Comparison of ENCODE assay signal across 29 mouse cellular contexts in the genomic region with DNA sequence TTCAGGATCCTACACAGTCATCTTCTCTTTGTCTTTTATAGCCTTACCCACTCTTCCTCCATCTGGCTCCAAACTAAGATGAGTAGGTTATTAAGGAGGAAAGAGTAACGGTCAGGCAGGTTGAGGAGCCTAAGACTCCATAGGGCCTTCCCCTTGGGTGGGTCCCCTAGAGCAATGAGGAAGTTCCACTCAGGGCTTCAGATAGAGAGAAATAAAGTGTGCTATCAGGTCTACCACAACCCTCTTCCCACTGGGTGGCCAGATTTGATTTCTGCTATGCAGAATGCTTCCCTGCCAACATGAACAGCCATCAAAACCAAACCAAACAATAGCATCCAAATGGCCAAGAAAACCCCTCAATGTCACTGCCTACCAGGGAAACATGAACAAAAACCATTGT. TPM values are rescaled to one million over a fixed set of nuclear protein-coding genes. Genes with fewer than 3 reads are reported as not detected.
DNase-seq lines count a peak whose midpoint lies in the region; ATAC-seq and TF ChIP-seq lines count a peak whose summit lies in the region.
"Had no signal": no experiment of that assay in that cellular context is flagged by ENCODE, and none has a peak within 500 bp of the region (broad histone marks: within the 10 kb centered on the region; RNA-seq: fewer than 3 reads in every experiment).

No protein-coding gene starts in this region.

- H3K36me3 ChIP-seq in MEL (ENCODE audit: control insufficient read depth in 1 of 2, insufficient read depth in 2 of 2, low read length in 2 of 2) = peaks cover 0 to 51% of the 10 kb centered on the region in 2 experiments; a peak in 2 of 4 replicates
- no peaks in the 10 kb centered on the region for H3K36me3 ChIP-seq in liver, embryonic 11.5 days (ENCODE audit: control insufficient read depth, insufficient read depth, low read length)
- H3K36me3 ChIP-seq in kidney, adult 2 months (ENCODE audit: control insufficient read depth, insufficient read depth, low read length) = no peaks in the 10 kb centered on the region
- H3K36me3 ChIP-seq: heart, embryonic 15.5 days; hindbrain, embryonic 15.5 days; kidney, embryonic 15.5 days; limb, embryonic 13.5 days; midbrain, embryonic 13.5 days; neural tube, embryonic 12.5 days had no signal

- no peak for TF ChIP-seq CTCF in MEL (IDR thresholded peaks at IDR 0.05 in 2 of 3, conservative IDR thresholded peaks at IDR 0.05 in 1 of 3; ENCODE audit: control insufficient read depth in 1 of 3, insufficient read depth in 1 of 3, low read depth in 2 of 3, low read length in 3 of 3, poor library complexity in 1 of 3, severe bottlenecking in 1 of 3)
- TF ChIP-seq CTCF in kidney, adult 2 months (conservative IDR thresholded peaks at IDR 0.05; ENCODE audit: insufficient read depth, insufficient read length, low read depth, low read length) = no peak

- H3K4me1 ChIP-seq in MEL (ENCODE audit: control insufficient read depth in 1 of 2, insufficient read depth in 2 of 2, low read length in 2 of 2) = peaks cover 0 to 46% of the 10 kb centered on the region in 2 experiments; a peak in 3 of 4 replicates
- peaks cover 23% of the 10 kb centered on the region for H3K4me1 ChIP-seq in liver, embryonic 11.5 days (replicated peaks; ENCODE audit: control insufficient read depth, insufficient read depth, low read length)
- H3K4me1 ChIP-seq in kidney, adult 2 months (ENCODE audit: control insufficient read depth, insufficient read depth, low read length) = no peaks in the 10 kb centered on the region
- H3K4me1 ChIP-seq: heart, embryonic 15.5 days; hindbrain, embryonic 15.5 days; midbrain, embryonic 13.5 days had no signal

- H3K9ac ChIP-seq in MEL (ENCODE audit: control insufficient read depth, low read depth, low read length, poor library complexity, severe bottlenecking) = no peak overlapping the region; the same call in 1 of the 2 replicates
- H3K9ac ChIP-seq in liver, embryonic 11.5 days (ENCODE audit: low read depth, low read length) = no peak overlapping the region
- H3K9ac ChIP-seq: forebrain, postnatal 0 days; heart, embryonic 15.5 days; hindbrain, embryonic 15.5 days; kidney, embryonic 15.5 days; limb, embryonic 13.5 days; midbrain, embryonic 13.5 days; neural tube, embryonic 12.5 days had no signal

- no peak for TF ChIP-seq RAD21 in MEL (IDR thresholded peaks at IDR 0.05; ENCODE audit: low read depth, low read length)

- peak; percentile 52 for DNase-seq in A20 (ENCODE audit: low read depth, low spot score)
- peak; percentile 85 for DNase-seq in MEL (ENCODE audit: low read depth, low spot score)
- DNase-seq in liver, embryonic 11.5 days (ENCODE audit: low spot score) = no peak
- DNase-seq in adrenal gland, adult 8-10 months = no peak
- no peak for DNase-seq in kidney, adult 2 months
- DNase-seq in thymus, postnatal 10 days (ENCODE audit: low spot score in 2 of 2) = no peak
- DNase-seq: adrenal gland, postnatal 36 days; cerebellum, adult 11 months; cerebellum, postnatal 10 days; forebrain, postnatal 0 days; heart, postnatal 4 days; layer of hippocampus, adult 9-11 months; lung, adult 18-20 months; lung, postnatal 10 days; right cerebral cortex, postnatal 4 days; thymus, adult 2 months had no signal

- no peak for TF ChIP-seq POLR2A in MEL (IDR thresholded peaks at IDR 0.05; ENCODE audit: control insufficient read depth in 1 of 2, insufficient read depth in 1 of 2, low read depth in 1 of 2, low read length in 2 of 2, poor library complexity in 1 of 2)
- TF ChIP-seq POLR2A in kidney, adult 2 months (IDR thresholded peaks at IDR 0.05; ENCODE audit: low read depth, low read length) = no peak

- H3K4me3 ChIP-seq in MEL (ENCODE audit: control insufficient read depth in 1 of 2, insufficient read depth in 1 of 2, low read depth in 2 of 2, low read length in 2 of 2) = no peak overlapping the region
- H3K4me3 ChIP-seq in liver, embryonic 11.5 days (ENCODE audit: low read depth, low read length) = no peak overlapping the region
- H3K4me3 ChIP-seq in kidney, adult 2 months (ENCODE audit: insufficient read depth, low read depth, low read length) = no peak overlapping the region
- H3K4me3 ChIP-seq: heart, embryonic 15.5 days; hindbrain, embryonic 15.5 days; kidney, embryonic 15.5 days; limb, embryonic 13.5 days; midbrain, embryonic 13.5 days; neural tube, embryonic 12.5 days had no signal

- TF ChIP-seq EP300 in MEL (IDR thresholded peaks at IDR 0.05; ENCODE audit: low read depth in 1 of 2, low read length in 2 of 2) = peak; percentile 94 to 96

- 58% methylated on average over 1 of the region's 1 CpGs for WGBS in liver, embryonic 11.5 days
- 83% methylated on average over 1 of the region's 1 CpGs for WGBS in kidney, adult 2 months

- ATAC-seq in liver, embryonic 11.5 days (replicated peaks; ENCODE audit: low FRiP score) = peak; percentile 48; the same call in 1 of the 2 replicates
- ATAC-seq in megakaryocyte progenitor cell, adult 5-6 weeks (replicated peaks; ENCODE audit: poor library complexity) = peak; percentile 58
- ATAC-seq: forebrain, postnatal 0 days; midbrain, embryonic 13.5 days had no signal

- no peaks in the 10 kb centered on the region for H3K79me2 ChIP-seq in MEL (ENCODE audit: control insufficient read depth, insufficient read depth, low read length, poor library complexity)

- H3K27ac ChIP-seq in MEL (ENCODE audit: control insufficient read depth, low read depth, low read length) = peak overlapping the region; percentile 32
- H3K27ac ChIP-seq in liver, embryonic 11.5 days (ENCODE audit: low read depth, low read length) = no peak overlapping the region
- H3K27ac ChIP-seq in kidney, adult 2 months (ENCODE audit: insufficient read depth, low read depth, low read length) = no peak overlapping the region
- H3K27ac ChIP-seq: heart, embryonic 15.5 days; hindbrain, embryonic 15.5 days; kidney, embryonic 15.5 days; limb, embryonic 13.5 days; midbrain, embryonic 13.5 days; neural tube, embryonic 12.5 days; stomach, postnatal 0 days had no signal

- H3K27me3 ChIP-seq in MEL (ENCODE audit: control insufficient read depth in 1 of 2, insufficient read depth in 2 of 2, low read length in 2 of 2) = no peaks in the 10 kb centered on the region
- no peaks in the 10 kb centered on the region for H3K27me3 ChIP-seq in liver, embryonic 11.5 days (replicated peaks; ENCODE audit: control insufficient read depth, insufficient read depth, low read length)
- H3K27me3 ChIP-seq in kidney, adult 2 months (replicated peaks; ENCODE audit: control insufficient read depth, insufficient read depth, low read length) = no peaks in the 10 kb centered on the region
- H3K27me3 ChIP-seq: heart, embryonic 15.5 days; hindbrain, embryonic 15.5 days; kidney, embryonic 15.5 days; limb, embryonic 13.5 days; midbrain, embryonic 13.5 days; neural tube, embryonic 12.5 days had no signal

- H3K4me2 ChIP-seq in liver, embryonic 11.5 days = no peak overlapping the region
- H3K4me2 ChIP-seq: heart, embryonic 15.5 days; hindbrain, embryonic 15.5 days; kidney, embryonic 15.5 days; limb, embryonic 13.5 days; midbrain, embryonic 13.5 days; neural tube, embryonic 12.5 days had no signal

- no peaks in the 10 kb centered on the region for H3K9me3 ChIP-seq in MEL (replicated peaks; ENCODE audit: insufficient read depth, low read length)
- H3K9me3 ChIP-seq in liver, embryonic 11.5 days (ENCODE audit: control insufficient read depth, low read length) = no peaks in the 10 kb centered on the region
- H3K9me3 ChIP-seq: heart, embryonic 15.5 days; hindbrain, embryonic 15.5 days; kidney, embryonic 15.5 days; limb, embryonic 13.5 days; midbrain, embryonic 13.5 days; neural tube, embryonic 12.5 days had no signal

RNA-seq across cellular contexts. Expression of gene Treml4, which starts 3.5 kb away (rescaled TPM):
- total RNA-seq in MEL (2012; rRNA removed) = 0.35 and 0.56 TPM in 2 replicates
- polyA plus RNA-seq in MEL (2012; ENCODE audit: insufficient read depth in 1 of 2, insufficient read length in 2 of 2, low read depth in 1 of 2, low replicate concordance in 2 of 2, missing spikeins in 1 of 2) = 1 to 10 TPM in 1 of 2 experiments, not detected in 1; 1.4 TPM
- polyA plus RNA-seq in liver, embryonic 11.5 days (2014; fragmentation: Nextera tagmentation; extraction: Ambion mirVana) = 2.5 and 2.9 TPM in 2 replicates
- total RNA-seq in megakaryocyte progenitor cell, adult 5-6 weeks (2015) = 0.10 and 0.76 TPM in 2 replicates
- total RNA-seq in megakaryocyte progenitor cell, adult 5-6 weeks (2017) = 2.2 and 2.9 TPM in 2 replicates
- total RNA-seq in adrenal gland, adult 8-10 months (2022) = 1 to 10 TPM in 1 of 4 experiments, under 1 TPM in 3; 0.21 to 1.4 (median 0.90) TPM
- polyA plus RNA-seq in kidney, adult 2 months (2012; rRNA removed) = 0.91 and 0.92 TPM in 2 replicates
- total RNA-seq: forebrain, postnatal 0 days; left cerebral cortex, postnatal 25 days had no signal
- polyA plus RNA-seq: C2C12; embryonic facial prominence, embryonic 11.5 days; forebrain, embryonic 11.5 days; forebrain, postnatal 0 days had no signal

RNA-seq across cellular contexts. Expression of gene Trem3, which starts 20.0 kb away (rescaled TPM):
- not detected in 2 replicates for total RNA-seq in MEL (2012; rRNA removed)
- polyA plus RNA-seq in MEL (2012; ENCODE audit: insufficient read depth in 1 of 2, insufficient read length in 2 of 2, low read depth in 1 of 2, low replicate concordance in 2 of 2, missing spikeins in 1 of 2) = not detected
- 1.4 and 1.9 TPM in 2 replicates for polyA plus RNA-seq in liver, embryonic 11.5 days (2014; fragmentation: Nextera tagmentation; extraction: Ambion mirVana)
- total RNA-seq in megakaryocyte progenitor cell, adult 5-6 weeks (2015) = 124 and 147 TPM in 2 replicates
- 113 and 150 TPM in 2 replicates for total RNA-seq in megakaryocyte progenitor cell, adult 5-6 weeks (2017)
- under 1 TPM in 1 of 4 experiments, not detected in 3; 0.26 TPM for total RNA-seq in adrenal gland, adult 8-10 months (2022)
- polyA plus RNA-seq in kidney, adult 2 months (2012; rRNA removed) = 0.11 and 0.19 TPM in 2 replicates
- total RNA-seq: adrenal gland, postnatal 36 days; forebrain, postnatal 0 days; left cerebral cortex, adult 18-20 months had no signal
- polyA plus RNA-seq: C2C12; forebrain, embryonic 11.5 days; forebrain, postnatal 0 days; hindbrain, embryonic 15.5 days; kidney, embryonic 15.5 days; midbrain, embryonic 13.5 days; neural tube, embryonic 12.5 days; stomach, postnatal 0 days had no signal

RNA-seq across cellular contexts. Expression of gene Treml2, which starts 31.7 kb away (rescaled TPM):
- 21.5 and 27.7 TPM in 2 replicates for total RNA-seq in MEL (2012; rRNA removed)
- polyA plus RNA-seq in MEL (2012; ENCODE audit: insufficient read depth in 1 of 2, insufficient read length in 2 of 2, low read depth in 1 of 2, low replicate concordance in 2 of 2, missing spikeins in 1 of 2) = 10 to 100 TPM in 1 of 2 experiments, not detected in 1; 52.7 TPM
- polyA plus RNA-seq in liver, embryonic 11.5 days (2014; fragmentation: Nextera tagmentation; extraction: Ambion mirVana) = 3.9 and 4.8 TPM in 2 replicates
- 42.9 and 54.0 TPM in 2 replicates for total RNA-seq in megakaryocyte progenitor cell, adult 5-6 weeks (2015)
- 43.9 and 50.8 TPM in 2 replicates for total RNA-seq in megakaryocyte progenitor cell, adult 5-6 weeks (2017)
- total RNA-seq in adrenal gland, adult 8-10 months (2022) = under 1 TPM; 0.12 to 0.56 (median 0.40) TPM
- 0.07 and 3.1 TPM in 2 replicates for polyA plus RNA-seq in kidney, adult 2 months (2012; rRNA removed)
- polyA plus RNA-seq: C2C12 had no signal

RNA-seq across cellular contexts. Expression of gene Trem1, which starts 35.0 kb away (rescaled TPM):
- not detected in 2 replicates for total RNA-seq in MEL (2012; rRNA removed)
- polyA plus RNA-seq in MEL (2012; ENCODE audit: insufficient read depth in 1 of 2, insufficient read length in 2 of 2, low read depth in 1 of 2, low replicate concordance in 2 of 2, missing spikeins in 1 of 2) = under 1 TPM in 1 of 2 experiments, not detected in 1; 0.06 TPM
- 0.36 and 0.89 TPM in 2 replicates for polyA plus RNA-seq in liver, embryonic 11.5 days (2014; fragmentation: Nextera tagmentation; extraction: Ambion mirVana)
- 4.8 and 5.9 TPM in 2 replicates for total RNA-seq in megakaryocyte progenitor cell, adult 5-6 weeks (2015)
- 13.1 and 15.3 TPM in 2 replicates for total RNA-seq in megakaryocyte progenitor cell, adult 5-6 weeks (2017)
- under 1 TPM in 3 of 4 experiments, not detected in 1; 0.12 to 0.16 (median 0.14) TPM for total RNA-seq in adrenal gland, adult 8-10 months (2022)
- 0.03 TPM in 2 replicates for polyA plus RNA-seq in kidney, adult 2 months (2012; rRNA removed)
- total RNA-seq: left cerebral cortex, adult 18-20 months; left cerebral cortex, postnatal 25 days had no signal
- polyA plus RNA-seq: C2C12; forebrain, embryonic 11.5 days; hindbrain, embryonic 15.5 days; midbrain, embryonic 13.5 days; neural tube, embryonic 12.5 days; stomach, postnatal 0 days had no signal

RNA-seq across cellular contexts. Expression of gene B430306N03Rik, which starts 48.4 kb away (rescaled TPM):
- 0.13 and 0.19 TPM in 2 replicates for total RNA-seq in MEL (2012; rRNA removed)
- under 1 TPM in 1 of 2 experiments, not detected in 1; 0.68 TPM for polyA plus RNA-seq in MEL (2012; ENCODE audit: insufficient read depth in 1 of 2, insufficient read length in 2 of 2, low read depth in 1 of 2, low replicate concordance in 2 of 2, missing spikeins in 1 of 2)
- polyA plus RNA-seq in liver, embryonic 11.5 days (2014; fragmentation: Nextera tagmentation; extraction: Ambion mirVana) = 1.6 and 1.7 TPM in 2 replicates
- total RNA-seq in megakaryocyte progenitor cell, adult 5-6 weeks (2015) = 8.3 and 11.9 TPM in 2 replicates
- total RNA-seq in megakaryocyte progenitor cell, adult 5-6 weeks (2017) = 2.7 and 4.6 TPM in 2 replicates
- under 1 TPM; 0.35 to 0.65 (median 0.54) TPM for total RNA-seq in adrenal gland, adult 8-10 months (2022)
- polyA plus RNA-seq in kidney, adult 2 months (2012; rRNA removed) = 0.08 and 0.45 TPM in 2 replicates
- polyA plus RNA-seq: C2C12; embryonic facial prominence, embryonic 11.5 days; forebrain, embryonic 11.5 days; midbrain, embryonic 13.5 days; neural tube, embryonic 12.5 days had no signal

Comparison
In these comparisons a context has a peak if more than half of its experiments do, and no peak if none do; other contexts are left out.
1. DNase-seq: peak in A20 (single experiment) and MEL (single experiment); none in liver, embryonic 11.5 days (single experiment), adrenal gland, adult 8-10 months (single experiment), kidney, adult 2 months (single experiment) and thymus, postnatal 10 days (0 of 2).
2. RNA of gene Trem3, which starts 20.0 kb away (total RNA-seq): 113 to 150 TPM in megakaryocyte progenitor cell, adult 5-6 weeks; 0.26 TPM in adrenal gland, adult 8-10 months and not detected in MEL; every median in the first group is over 10 times any median in the second.
3. RNA of gene Treml2, which starts 31.7 kb away (total RNA-seq): 42.9 to 54.0 TPM in megakaryocyte progenitor cell, adult 5-6 weeks and 21.5 to 27.7 TPM in MEL; 0.12 to 0.56 TPM in adrenal gland, adult 8-10 months; every median in the first group is over 10 times any median in the second.